24 mouse cellular contexts compared by ENCODE assay signal in the genomic region with DNA sequence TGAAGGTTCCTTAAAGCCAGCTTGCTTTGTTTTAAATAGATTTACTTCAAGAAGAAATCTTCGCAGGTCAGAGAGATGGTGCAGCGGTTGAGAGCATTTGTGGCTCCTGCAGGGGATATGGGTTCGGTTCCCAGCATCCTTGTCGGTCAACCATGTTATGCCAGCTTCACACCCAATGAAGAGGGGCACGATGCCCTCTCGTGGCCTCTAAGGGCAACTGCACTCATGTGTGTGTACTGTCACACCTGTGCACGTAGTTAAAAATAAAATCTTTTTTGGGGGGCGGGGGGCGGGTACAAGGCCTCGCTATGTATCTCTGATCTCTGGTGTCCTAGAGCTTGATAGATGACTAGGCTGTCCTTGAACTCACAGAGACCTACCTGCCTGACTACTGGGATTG. TPM values are rescaled to one million over a fixed set of nuclear protein-coding genes. Genes with fewer than 3 reads are reported as not detected.
DNase-seq lines count a peak whose midpoint lies in the region; ATAC-seq and TF ChIP-seq lines count a peak whose summit lies in the region.
"Had no signal": no experiment of that assay in that cellular context is flagged by ENCODE, and none has a peak within 500 bp of the region (broad histone marks: within the 10 kb centered on the region; RNA-seq: fewer than 3 reads in every experiment).

No protein-coding gene starts in this region.

- DNase-seq in liver, postnatal 0 days = no peak
- DNase-seq in liver = no peak
- no peak for DNase-seq in CH12.LX (ENCODE audit: extremely low read depth)
- peak; percentile 73 for DNase-seq in ES-CJ7 (ENCODE audit: low read depth, low spot score)
- DNase-seq in c-Kit-positive CD71-positive TER-119-positive erythroid progenitor cells, embryonic 14.5 days (ENCODE audit: low spot score) = no peak
- DNase-seq in spleen, postnatal 10 days (ENCODE audit: low spot score in 2 of 2) = no peak
- DNase-seq: adrenal gland, postnatal 25 days; cerebellum, adult 8-10 months; heart, adult 18-20 months; layer of hippocampus, postnatal 36 days; lung, postnatal 10 days; spleen, adult 18-20 months had no signal

- H3K4me2 ChIP-seq in liver, postnatal 0 days (ENCODE audit: low read depth, low read length) = no peak overlapping the region
- H3K4me2 ChIP-seq in CH12.LX (ENCODE audit: insufficient read depth, low read depth, poor library complexity, severe bottlenecking) = no peak overlapping the region
- H3K4me2 ChIP-seq: forebrain, embryonic 12.5 days; heart, embryonic 13.5 days; hindbrain, embryonic 13.5 days; neural tube, embryonic 15.5 days had no signal

- no peak for ATAC-seq in liver, postnatal 0 days
- ATAC-seq: CD4-positive, CD25-positive, alpha-beta regulatory T cell, adult 4 months; inflammation-experienced regulatory T-cells, adult 6 months; midbrain, embryonic 16.5 days had no signal

- H3K4me3 ChIP-seq in liver, postnatal 0 days (ENCODE audit: low read depth, low read length) = no peak overlapping the region
- no peak overlapping the region for H3K4me3 ChIP-seq in CH12.LX (replicated peaks in 1 of 3; ENCODE audit: low read depth in 2 of 3, low read length in 2 of 3, poor library complexity in 1 of 3)
- H3K4me3 ChIP-seq in embryonic fibroblast, embryonic 13.5 days (ENCODE audit: insufficient read depth, low read length) = no peak overlapping the region
- H3K4me3 ChIP-seq: embryonic facial prominence, embryonic 10.5 days; forebrain, embryonic 12.5 days; heart, embryonic 13.5 days; hindbrain, embryonic 13.5 days; megakaryocyte, embryonic 14.5 days; neural tube, embryonic 15.5 days had no signal

- 82% methylated on average over 10 of the region's 10 CpGs for WGBS in liver, postnatal 0 days (ENCODE audit: insufficient replicate concordance)

- TF ChIP-seq RAD21 in CH12.LX (IDR thresholded peaks at IDR 0.05; ENCODE audit: low read depth, low read length) = peak; percentile 18

- H3K36me3 ChIP-seq in liver, postnatal 0 days (replicated peaks; ENCODE audit: insufficient read depth, low read length) = no peaks in the 10 kb centered on the region
- H3K36me3 ChIP-seq in CH12.LX (replicated peaks in 1 of 2; ENCODE audit: control insufficient read depth in 1 of 2, insufficient read depth in 1 of 2, low read length in 1 of 2) = no peaks in the 10 kb centered on the region
- H3K36me3 ChIP-seq: embryonic facial prominence, embryonic 10.5 days; forebrain, embryonic 12.5 days; heart, embryonic 13.5 days; hindbrain, embryonic 13.5 days; neural tube, embryonic 15.5 days had no signal

- no peaks in the 10 kb centered on the region for H3K9me3 ChIP-seq in liver, postnatal 0 days (ENCODE audit: low read length)
- peaks cover 8% of the 10 kb centered on the region for H3K9me3 ChIP-seq in CH12.LX (replicated peaks; ENCODE audit: low read length)
- H3K9me3 ChIP-seq: embryonic facial prominence, embryonic 10.5 days; forebrain, embryonic 12.5 days; hindbrain, embryonic 13.5 days; neural tube, embryonic 15.5 days had no signal

- no peak for TF ChIP-seq EP300 in liver, postnatal 0 days (IDR thresholded peaks at IDR 0.05; ENCODE audit: low read depth)
- TF ChIP-seq EP300 in CH12.LX (IDR thresholded peaks at IDR 0.05; ENCODE audit: low read length) = no peak

- H3K9ac ChIP-seq in liver, postnatal 0 days (replicated peaks) = no peak overlapping the region
- H3K9ac ChIP-seq in CH12.LX (ENCODE audit: insufficient read depth, low read depth) = no peak overlapping the region
- H3K9ac ChIP-seq: forebrain, embryonic 12.5 days; heart, embryonic 13.5 days; hindbrain, embryonic 13.5 days; neural tube, embryonic 15.5 days had no signal

- TF ChIP-seq POLR2A in CH12.LX (IDR thresholded peaks at IDR 0.05; ENCODE audit: low read depth, low read length) = no peak
- no peak for TF ChIP-seq POLR2A in embryonic fibroblast, embryonic 13.5 days (IDR thresholded peaks at IDR 0.05; ENCODE audit: low read depth, low read length)

- no peaks in the 10 kb centered on the region for H3K79me2 ChIP-seq in CH12.LX (replicated peaks; ENCODE audit: control insufficient read depth, extremely low read depth, insufficient read depth, poor library complexity, severe bottlenecking)

- TF ChIP-seq CTCF in liver, postnatal 0 days (IDR thresholded peaks at IDR 0.05; ENCODE audit: low read depth) = peak; percentile 32; the same call in 1 of the 2 replicates
- peak in 1 of 2 experiments; percentile 51; a peak in 2 of 4 replicates for TF ChIP-seq CTCF in CH12.LX (conservative IDR thresholded peaks at IDR 0.05 in 1 of 2, IDR thresholded peaks at IDR 0.05 in 1 of 2; ENCODE audit: low read depth in 2 of 2, low read length in 2 of 2)
- TF ChIP-seq CTCF in embryonic fibroblast, embryonic 13.5 days (IDR thresholded peaks at IDR 0.05; ENCODE audit: borderline replicate concordance, insufficient read depth, low read length) = peak; percentile 37; the same call in 1 of the 2 replicates

- in situ Hi-C loops in CH12.LX (cut with MboI; ENCODE audit: low pct_ligation_motif_present, low pct_unique_long_range_greater_than_20kb, low sequenced_read_pairs) = no loop called here

- dilution Hi-C loops in CH12.LX (cut with MboI; ENCODE audit: extremely low pct_ligation_motif_present, extremely low pct_unique_long_range_greater_than_20kb, low sequenced_read_pairs) = no loop called here

- H3K27ac ChIP-seq in liver, postnatal 0 days (ENCODE audit: low read depth) = no peak overlapping the region
- no peak overlapping the region for H3K27ac ChIP-seq in CH12.LX (ENCODE audit: insufficient read depth, low read depth)
- no peak overlapping the region for H3K27ac ChIP-seq in embryonic fibroblast, embryonic 13.5 days (ENCODE audit: insufficient read depth, low read length)
- H3K27ac ChIP-seq: embryonic facial prominence, embryonic 10.5 days; forebrain, embryonic 12.5 days; heart, embryonic 13.5 days; hindbrain, embryonic 13.5 days; neural tube, embryonic 15.5 days had no signal

- H3K4me1 ChIP-seq in liver, postnatal 0 days (ENCODE audit: insufficient read depth) = no peaks in the 10 kb centered on the region
- no peaks in the 10 kb centered on the region; a peak in 1 of 4 replicates for H3K4me1 ChIP-seq in CH12.LX (ENCODE audit: control insufficient read depth in 1 of 2, insufficient read depth in 2 of 2)
- H3K4me1 ChIP-seq in embryonic fibroblast, embryonic 13.5 days (ENCODE audit: control insufficient read depth, insufficient read depth, low read length) = no peaks in the 10 kb centered on the region

- 0 out of 2 replicates have a peak, but pooled peaks cover 4% of the 10 kb centered on the region for H3K27me3 ChIP-seq in liver, postnatal 0 days (ENCODE audit: insufficient read depth, low read length)
- peaks cover 88% of the 10 kb centered on the region for H3K27me3 ChIP-seq in CH12.LX (replicated peaks)
- H3K27me3 ChIP-seq: neural tube, embryonic 15.5 days had no signal

TF ChIP-seq in CH12.LX, 34 proteins besides CTCF, POLR2A, EP300 and RAD21:
- TF ChIP-seq SMC3 (IDR thresholded peaks at IDR 0.05; ENCODE audit: low read depth, low read length) (peak; percentile 48), ZMIZ1 (IDR thresholded peaks at IDR 0.05; ENCODE audit: low read depth, low read length) (no peak), MEF2A (IDR thresholded peaks at IDR 0.05; ENCODE audit: borderline replicate concordance, low read depth, low read length) (no peak), ZC3H11A (IDR thresholded peaks at IDR 0.05; ENCODE audit: low read depth, low read length) (no peak), MAX (IDR thresholded peaks at IDR 0.05; ENCODE audit: low read length) (no peak)

RNA-seq across cellular contexts. Expression of a gene that starts 15.0 kb away (rescaled TPM):
- 0.07 TPM in 1 of 2 replicates, not detected in the other for polyA plus RNA-seq in liver, postnatal 0 days (2015; fragmentation: Nextera tagmentation; extraction: Ambion mirVana)
- not detected in 2 replicates for total RNA-seq in CH12.LX (2012; rRNA removed)
- not detected in 2 replicates for total RNA-seq in CH12.LX (2014; rRNA removed)
- polyA plus RNA-seq in CH12.LX (2012; ENCODE audit: insufficient read length, low read depth) = 0.14 and 0.16 TPM in 2 replicates
- 0.65 TPM in 1 of 2 replicates, not detected in the other for polyA plus RNA-seq in embryonic fibroblast, embryonic 13.5 days (2011; ENCODE audit: insufficient read length, low read depth, missing spikeins)
- total RNA-seq: heart, adult 18-20 months; heart, postnatal 25 days had no signal
- polyA plus RNA-seq: CD4-positive, CD25-positive, alpha-beta regulatory T cell, adult 4 months; inflammation-experienced regulatory T-cells, adult 6 months; thymus, postnatal 0 days had no signal
